16 mouse cellular contexts compared by ENCODE assay signal in genomic region chr16:76040319-76040945, GRCm38 (mm10).
"Had no signal": no experiment of that assay in that cellular context is flagged by ENCODE, and none has a peak within 500 bp of the region (broad histone marks: within the 10 kb centered on the region; RNA-seq: fewer than 3 reads in every experiment).

No protein-coding gene starts in this region.

- H3K4me1 ChIP-seq: limb, embryonic 13.5 days; midbrain, embryonic 15.5 days; neural tube, embryonic 12.5 days had no signal

- H3K36me3 ChIP-seq: limb, embryonic 13.5 days; midbrain, embryonic 15.5 days; neural tube, embryonic 12.5 days had no signal

- DNase-seq: kidney, adult 11 months; kidney, adult 9 months; kidney, postnatal 4 days; lung, adult 18-20 months; retina, postnatal 1 day; right cerebral cortex, postnatal 4 days; spleen, adult 18-20 months; thymus, adult 2 months; thymus, postnatal 25 days had no signal

- H3K27me3 ChIP-seq: limb, embryonic 13.5 days; midbrain, embryonic 15.5 days; neural tube, embryonic 12.5 days had no signal

- ATAC-seq: inflammation-experienced regulatory T-cells, adult 6 months; midbrain, embryonic 15.5 days had no signal

- H3K9me3 ChIP-seq: limb, embryonic 13.5 days; midbrain, embryonic 15.5 days; neural tube, embryonic 12.5 days had no signal

- H3K27ac ChIP-seq: kidney, postnatal 0 days; layer of hippocampus, adult 2 months; limb, embryonic 13.5 days; midbrain, embryonic 15.5 days; neural tube, embryonic 12.5 days had no signal

- H3K9ac ChIP-seq: limb, embryonic 13.5 days; midbrain, embryonic 15.5 days; neural tube, embryonic 12.5 days had no signal

- H3K4me3 ChIP-seq: layer of hippocampus, adult 2 months; limb, embryonic 13.5 days; midbrain, embryonic 15.5 days; neural tube, embryonic 12.5 days had no signal

- H3K4me2 ChIP-seq: limb, embryonic 13.5 days; midbrain, embryonic 11.5 days; midbrain, embryonic 15.5 days; neural tube, embryonic 12.5 days had no signal
